Mouse (Mus musculus) ovary, postnatal 14 days (tissue): ENCODE results near the gene Gbe1.

Source experiments
- DNase-seq: peaks from one replicate; pipeline ENCODE4 v3.0.0; 2022; ENCODE audit warnings: low spot score

Gene Gbe1

DNA sequence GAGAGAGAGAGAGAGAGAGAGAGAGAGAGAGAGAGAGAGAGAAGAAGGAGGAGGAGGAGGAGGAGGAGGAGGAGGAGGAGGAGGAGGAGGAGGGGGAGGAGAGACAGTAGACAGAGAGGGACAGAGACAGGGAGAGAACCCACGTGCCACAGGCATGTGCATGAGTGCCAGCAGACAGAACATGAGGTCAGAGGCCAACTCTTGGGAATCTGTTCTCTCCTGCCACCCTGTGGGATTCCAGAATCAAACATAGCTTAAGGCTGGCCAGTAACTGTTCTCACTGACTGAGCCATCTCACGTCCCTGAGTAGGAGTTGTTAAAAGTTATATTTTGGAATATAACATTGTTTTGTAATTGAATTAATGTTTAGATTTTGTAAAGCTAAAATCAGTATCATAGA is 39.3 kb downstream of the Gbe1 start:
- no peak for DNase-seq

DNA sequence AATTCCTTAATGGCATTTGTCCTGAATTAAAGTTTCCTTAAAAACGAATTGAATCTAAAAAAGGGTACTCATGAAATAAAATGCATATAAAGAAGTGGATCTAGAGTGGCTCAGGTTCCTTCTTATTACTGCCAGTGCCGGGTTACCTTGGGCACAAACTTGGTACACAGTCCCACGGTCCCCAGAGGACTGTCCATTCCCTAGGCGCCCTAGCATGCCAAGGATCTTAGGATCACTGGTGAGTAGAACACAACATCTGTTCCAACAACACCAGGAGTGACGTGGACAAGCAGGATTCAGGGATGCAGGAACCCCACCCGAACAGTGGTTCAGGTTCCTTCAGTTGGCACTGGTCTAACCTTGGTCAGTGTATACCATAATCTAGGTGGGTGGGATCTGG is 44.6 kb downstream of the Gbe1 start:
- DNase-seq: no peak

DNA sequence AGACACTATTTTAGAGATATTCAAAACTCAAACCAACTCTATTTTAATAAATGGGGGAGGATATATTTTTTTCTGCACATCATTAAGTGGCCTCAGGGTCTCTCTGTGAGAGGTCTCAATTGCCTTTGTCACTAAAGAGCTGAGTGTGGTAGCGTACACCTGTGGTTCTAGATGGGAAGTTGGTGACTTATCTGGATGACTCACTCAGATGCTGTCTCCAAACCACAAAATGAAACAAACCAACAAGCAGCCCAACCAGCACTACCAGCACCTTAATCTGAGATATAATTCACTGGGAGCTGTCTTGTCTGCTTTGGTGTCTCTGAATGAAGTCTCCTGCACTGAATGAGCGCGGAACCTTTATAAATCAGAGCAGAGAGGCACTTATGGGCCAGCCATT is 51.5 kb downstream of the Gbe1 start:
- DNase-seq: no peak

DNA sequence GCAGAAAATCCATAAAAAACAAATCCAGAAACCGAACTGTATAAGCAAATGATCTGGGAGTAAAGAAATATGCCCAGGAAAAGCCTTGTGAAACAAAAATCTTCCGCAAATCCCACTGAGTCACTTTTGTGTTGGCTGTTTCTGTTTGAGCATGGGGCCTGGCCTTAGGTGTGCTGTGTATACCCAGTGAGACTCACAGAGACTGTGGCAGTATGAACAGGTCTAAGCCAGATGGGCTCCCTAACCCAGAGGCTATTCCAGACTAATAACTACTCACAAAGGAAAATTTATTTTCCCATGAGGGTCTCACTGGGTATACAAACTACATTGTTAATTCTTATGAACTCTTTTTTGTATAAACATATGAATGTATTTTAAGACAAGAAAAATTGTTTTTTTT is 67.3 kb downstream of the Gbe1 start:
- no peak for DNase-seq

DNA sequence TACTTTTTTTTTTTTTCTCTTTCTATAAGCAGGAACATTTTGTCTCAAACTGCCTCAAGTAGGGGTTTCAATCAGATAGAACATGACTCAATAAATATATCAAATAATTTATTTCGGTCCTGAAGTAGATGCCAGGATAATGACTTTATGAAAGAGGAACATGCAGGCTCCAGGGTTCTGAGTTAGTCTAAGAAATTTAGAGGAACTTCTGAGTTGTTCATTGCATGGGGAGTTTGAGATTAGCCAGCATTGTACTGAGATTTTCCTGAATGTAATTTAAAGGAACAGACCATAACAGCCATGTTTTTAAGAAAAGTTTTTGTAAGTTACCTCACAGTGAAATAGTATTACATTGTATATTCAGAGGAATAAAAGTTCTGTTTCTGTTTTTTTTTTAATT is 71.7 kb downstream of the Gbe1 start:
- no peak for DNase-seq

DNA sequence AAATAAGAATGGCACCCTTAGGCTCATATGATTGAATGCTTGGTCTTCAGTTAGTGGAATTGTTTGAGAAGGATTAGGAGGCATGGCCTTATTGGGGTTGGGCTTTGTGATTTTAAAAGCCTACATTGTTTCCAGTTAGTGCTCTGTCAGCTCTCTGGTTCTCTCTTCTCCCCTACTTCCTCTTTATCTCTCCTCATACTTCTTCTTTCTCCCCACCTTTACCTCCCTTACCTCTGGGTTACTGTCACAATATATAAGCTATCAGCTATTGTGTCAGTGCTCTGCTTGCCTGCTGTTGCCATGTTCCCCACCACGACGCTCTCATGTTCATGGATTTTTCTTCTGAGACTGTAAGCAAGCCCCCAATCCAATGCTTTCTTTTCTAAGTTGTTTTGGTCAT is 73.6 kb downstream of the Gbe1 start:
- DNase-seq: no peak

DNA sequence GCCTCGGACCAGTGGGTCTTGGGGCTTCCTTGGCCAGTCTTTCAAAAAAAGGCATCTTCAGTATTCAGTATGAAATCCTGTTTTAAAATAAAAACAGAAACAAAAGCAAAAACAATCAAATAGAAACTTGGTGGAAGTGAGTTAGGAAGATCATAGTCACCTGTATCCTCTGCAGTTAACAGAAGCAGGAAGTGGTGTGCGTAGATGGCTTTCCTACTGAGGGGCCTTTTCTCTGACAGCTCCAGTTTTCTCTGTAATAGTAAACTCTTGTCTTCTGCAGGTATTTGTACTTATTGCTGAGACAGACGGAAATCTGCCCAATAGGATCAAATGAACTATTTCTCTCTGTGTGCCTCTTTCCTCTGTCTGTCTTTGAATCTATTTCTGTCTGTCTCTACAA is 81.5 kb downstream of the Gbe1 start:
- DNase-seq: no peak

DNA sequence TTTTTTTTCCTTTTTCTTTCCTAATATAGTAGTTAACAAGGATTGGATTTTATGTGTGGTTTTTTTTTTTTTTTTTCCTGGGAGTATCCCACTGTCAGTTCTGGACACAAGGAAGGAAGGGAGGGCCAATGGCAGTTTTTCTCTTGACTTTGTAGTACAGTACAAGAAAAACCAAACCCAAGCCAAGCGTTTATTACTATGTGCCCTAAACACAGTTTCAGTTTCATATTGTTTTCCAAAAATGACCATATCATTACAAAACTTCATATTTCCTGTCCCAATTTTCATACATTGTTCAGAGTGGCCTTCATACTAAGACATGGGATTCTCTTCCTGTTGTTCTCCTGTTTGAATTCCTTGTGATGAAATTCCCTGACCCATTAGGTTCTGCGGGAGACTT is 94.0 kb downstream of the Gbe1 start:
- no peak for DNase-seq

DNA sequence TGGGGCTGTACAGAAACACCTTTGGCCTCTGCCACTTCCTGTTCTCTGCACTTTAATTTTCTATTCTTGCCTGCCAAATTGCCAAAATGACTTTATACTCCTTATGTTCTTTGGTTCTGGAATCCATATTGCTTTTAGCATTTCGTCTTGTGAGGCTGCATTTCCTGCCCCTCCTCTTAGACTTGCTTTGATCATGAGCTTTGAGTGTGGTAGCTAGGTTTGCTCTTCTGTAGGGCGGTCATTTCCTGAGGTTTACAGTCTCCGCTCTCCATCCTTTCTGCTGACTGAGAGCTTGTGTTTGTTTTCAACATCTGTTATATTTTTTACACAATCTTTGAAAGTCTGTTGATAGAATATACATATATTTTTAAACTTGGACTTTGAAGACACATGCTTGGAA is 107.3 kb downstream of the Gbe1 start:
- no peak for DNase-seq

DNA sequence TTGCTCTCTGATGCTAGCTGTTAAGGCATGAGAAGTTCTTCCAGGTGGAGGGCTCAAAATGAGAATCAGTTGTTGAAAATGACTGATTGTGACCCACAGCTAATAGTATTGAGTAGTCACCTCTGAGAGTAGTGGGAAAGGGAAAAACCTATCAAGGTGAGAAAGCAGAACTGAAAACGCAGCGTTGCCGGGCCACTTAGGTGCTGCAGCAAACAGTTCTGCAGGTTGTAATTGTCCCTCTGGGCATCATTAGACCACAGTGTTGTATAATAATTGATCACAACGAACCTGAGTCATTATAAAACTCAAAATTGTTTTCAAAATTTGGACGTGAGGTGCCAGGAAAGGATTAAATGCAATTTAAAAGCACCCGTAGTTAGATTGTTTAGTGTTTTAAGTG is 135.8 kb downstream of the Gbe1 start:
- no peak for DNase-seq

DNA sequence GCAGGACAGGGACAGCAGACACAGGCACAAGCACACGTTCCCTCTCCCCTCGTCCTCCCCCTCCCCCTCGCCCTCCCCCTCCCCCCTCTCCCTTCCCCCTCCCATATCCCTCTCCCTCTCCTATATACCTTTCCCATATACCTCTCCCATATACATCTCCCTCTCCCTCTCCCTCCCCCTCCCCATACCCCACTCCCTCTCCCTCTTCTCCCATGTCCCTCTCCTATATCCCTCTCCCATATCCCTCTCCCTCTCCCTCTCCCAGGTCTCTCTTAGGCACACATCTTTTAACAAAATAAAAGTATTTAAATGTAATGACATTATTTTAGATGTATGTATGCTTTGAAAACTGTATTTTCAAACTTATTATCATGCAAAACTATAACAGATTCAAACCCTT is 161.8 kb downstream of the Gbe1 start:
- DNase-seq: no peak

DNA sequence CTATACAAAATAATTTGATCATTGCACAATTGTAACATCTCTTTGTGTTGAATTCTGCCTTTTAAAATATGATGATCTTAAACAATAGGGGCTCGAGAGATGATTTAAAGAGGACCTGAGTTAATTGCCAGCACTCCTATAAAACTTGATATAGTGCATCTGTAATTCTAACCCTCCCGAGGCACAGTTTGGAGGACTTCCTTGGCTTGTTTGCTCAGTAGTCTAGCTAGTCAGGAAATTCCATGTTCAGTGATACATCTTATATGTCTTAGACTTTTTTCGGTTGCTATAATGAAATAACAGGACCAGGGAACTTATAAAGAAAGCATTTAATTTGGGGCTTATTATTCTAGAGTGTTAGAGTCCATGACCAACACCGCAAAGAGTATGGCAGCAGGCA is 162.4 kb downstream of the Gbe1 start:
- no peak for DNase-seq

DNA sequence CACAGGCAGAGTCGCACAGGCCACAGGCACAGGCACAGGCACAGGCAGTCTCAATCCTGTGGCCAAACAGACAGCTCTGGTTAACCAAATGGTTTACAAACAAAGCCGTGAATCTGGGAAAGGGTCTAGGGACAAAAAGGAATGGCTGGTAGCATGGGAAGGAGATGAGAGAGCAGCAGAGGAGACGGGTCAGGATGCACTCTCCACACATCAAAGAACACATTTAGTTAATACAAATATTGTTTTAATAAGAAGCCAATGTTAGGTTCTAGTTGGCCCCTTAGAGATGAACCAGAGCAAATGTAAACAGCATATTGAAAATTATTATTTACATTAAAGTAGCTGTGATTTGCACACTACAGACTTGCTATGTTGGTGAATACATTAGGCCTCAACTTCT is 166.7 kb downstream of the Gbe1 start:
- no peak for DNase-seq

DNA sequence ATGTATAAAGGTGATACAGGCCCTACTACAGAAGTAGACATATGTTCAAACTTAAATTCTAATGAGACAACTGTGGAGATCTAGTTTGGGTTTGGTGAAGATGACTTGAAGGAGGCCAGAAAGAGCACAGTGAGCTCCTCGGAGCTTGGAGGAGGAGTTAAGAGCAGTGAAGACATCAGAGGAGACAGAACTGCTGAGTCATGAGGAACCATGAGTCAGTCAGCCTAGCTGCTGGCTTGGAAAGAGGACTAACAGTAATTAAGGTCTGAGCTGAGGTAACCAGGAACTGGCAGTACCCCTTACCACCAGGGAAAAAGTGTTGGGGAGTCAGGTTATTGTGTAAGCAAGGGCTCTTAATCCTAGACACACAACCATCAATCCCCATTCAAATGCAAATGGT is 192.7 kb downstream of the Gbe1 start:
- no peak for DNase-seq

DNA sequence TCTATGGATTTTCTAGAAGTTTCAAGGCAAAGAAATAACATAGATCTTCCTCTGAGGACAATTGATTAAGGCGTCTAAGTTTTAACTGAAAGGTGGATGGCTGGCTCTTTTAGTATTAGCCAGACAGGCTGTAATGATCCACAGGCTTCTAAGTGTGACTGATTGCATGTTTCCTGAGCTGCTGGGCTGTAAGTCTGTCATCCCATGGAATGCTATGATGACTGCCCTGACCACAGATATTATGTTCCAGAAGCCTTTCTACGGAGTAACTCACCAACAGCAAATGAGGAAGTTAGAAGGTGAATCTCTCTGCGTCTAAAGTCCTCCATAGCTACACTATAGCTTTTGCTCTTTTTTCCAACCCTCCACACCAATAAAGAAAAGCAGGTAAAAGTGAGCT is 197.2 kb downstream of the Gbe1 start:
- DNase-seq: no peak

DNA sequence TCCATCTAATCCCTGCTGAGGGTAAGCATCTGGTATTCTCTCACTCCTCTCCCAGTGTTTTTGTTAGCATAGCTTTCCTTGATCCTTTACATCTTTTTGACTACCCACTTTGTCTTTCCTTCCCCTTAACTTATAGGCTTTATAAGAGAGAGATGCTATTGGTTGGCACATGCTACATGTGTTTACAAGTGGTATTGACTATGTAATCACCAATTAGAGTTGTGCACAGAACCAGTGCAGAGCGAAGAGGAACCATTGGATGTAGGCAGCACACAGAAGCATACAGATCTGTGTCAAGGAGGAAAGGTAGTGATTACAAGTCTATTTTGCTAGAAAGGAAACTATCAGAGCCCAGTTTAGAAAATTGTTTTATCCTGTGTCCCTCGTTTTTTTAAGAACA is 209.1 kb downstream of the Gbe1 start:
- no peak for DNase-seq

DNA sequence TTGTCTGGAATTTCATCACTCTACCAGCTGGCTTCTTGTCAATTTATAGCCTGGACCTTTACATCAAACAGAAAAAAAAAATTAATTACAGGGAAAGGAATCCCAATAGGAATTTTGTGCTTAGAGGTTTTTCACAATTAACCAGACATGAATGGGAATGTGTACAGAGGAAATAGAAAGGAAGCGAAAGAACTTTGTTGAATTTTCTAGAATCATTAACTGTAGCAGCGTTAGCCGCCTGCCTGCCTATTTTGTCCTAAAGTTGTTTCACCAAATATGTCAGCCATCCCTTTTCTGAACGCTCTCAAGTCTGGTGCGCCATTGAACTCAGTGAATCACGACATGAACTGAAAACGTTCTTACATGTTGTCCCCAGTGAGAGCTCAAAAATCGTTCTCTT is 209.8 kb downstream of the Gbe1 start:
- DNase-seq: no peak

DNA sequence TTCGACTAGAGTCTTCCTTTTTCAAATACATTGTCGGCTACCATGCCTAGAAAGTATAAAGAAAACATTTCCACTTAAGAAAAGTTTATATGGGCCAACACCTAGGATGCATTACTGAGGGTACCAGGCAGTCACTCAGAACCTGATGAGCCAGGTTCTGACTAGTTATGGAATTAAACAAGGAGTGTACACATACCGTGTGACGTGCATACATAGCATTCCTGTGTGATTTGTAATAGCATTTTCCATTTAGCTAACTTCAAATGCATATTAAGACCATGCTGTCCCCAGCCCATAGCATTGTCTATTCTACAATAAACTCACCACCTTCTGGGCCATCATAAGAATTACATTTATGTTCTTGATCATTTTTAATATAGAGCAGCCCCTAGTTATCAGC is 210.5 kb downstream of the Gbe1 start:
- DNase-seq: no peak

DNA sequence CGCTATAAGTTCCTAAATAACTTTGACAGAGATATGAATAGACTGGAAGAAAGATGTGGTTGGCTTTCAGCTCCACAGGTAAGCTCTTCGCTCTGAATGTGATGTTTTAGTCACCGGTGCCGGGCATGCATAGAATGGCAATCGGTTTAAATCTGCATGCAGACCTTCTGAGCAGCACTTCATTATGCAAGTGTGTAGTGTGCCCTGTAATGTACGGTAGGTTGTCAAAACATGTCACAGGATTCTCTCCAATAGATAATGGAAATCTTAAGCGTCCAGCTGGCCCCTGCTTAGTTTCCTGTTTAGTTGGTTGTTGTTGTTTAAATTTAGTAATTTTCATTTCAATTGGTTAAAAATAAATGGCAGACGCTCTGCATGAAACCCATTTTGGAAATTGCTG is 213.5 kb downstream of the Gbe1 start:
- no peak for DNase-seq

DNA sequence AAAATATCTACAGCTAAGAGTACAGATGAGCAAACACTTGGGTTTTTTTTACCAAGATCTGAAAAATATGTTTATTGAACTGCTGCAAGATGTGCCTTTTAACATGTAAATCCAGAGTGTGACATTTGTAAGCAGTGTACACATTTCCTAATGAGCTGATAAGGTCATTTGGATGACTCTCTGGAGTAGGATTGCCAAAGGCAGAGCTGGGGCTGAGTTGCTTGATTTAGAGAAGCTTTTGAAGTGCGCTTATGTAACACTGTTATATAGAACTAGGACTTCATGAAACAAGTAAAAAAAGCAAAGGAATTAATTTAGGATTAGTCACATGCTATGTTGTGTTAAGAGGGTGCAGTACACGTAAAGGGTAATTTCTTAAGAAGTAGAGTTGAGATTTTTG is 221.5 kb downstream of the Gbe1 start:
- DNase-seq: no peak

DNA sequence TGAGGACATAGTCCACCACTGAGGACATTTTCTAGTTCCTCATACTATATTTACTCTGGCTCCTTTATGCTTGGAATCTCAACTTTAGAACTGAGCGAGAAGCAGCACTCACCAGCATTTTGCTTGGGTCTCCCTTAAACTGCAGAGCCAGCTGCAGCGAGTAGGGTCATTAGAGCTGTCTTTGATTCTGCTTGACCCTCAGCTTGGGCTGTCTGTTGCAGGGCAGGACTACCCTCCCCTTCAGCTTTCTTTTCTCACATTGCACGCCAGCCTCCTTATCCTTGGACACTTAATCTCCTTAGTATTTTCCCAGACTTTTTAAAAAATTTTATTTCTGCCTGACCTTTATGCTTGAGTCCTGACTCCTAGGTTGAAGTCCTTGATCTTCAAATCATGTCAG is 237.1 kb downstream of the Gbe1 start:
- no peak for DNase-seq

DNA sequence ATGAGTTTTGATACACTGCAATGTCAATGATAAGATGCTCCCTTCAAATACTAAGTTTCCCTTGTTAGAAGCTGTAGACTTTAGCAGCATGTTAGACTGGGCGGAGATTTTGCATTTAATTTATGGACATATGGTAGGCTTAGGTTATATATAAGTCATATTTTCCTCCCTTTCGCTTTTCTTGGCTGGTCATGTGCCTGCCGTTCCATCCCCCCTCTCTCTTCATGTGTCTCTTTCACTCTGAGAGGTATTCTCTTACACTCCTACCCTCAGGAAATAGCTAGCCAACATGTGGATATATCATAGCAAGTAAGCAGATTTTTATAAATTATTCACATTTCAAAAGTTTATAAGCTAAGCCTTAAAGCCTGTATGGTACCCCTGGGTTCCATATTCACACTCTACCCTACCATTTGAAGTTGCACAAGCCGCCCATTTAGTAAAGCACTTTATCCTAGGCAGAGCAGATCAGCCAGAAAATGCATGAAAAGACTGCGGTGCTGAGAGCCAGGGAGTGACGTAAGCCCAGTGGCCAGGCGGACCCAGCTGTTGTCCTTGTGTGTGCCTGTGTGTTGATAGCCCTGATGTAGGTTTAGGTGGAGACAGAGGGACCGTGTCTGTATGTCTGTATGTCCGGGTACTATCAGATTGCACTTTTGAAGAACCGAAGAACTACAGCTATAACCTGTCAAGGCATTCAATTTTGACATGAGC is 248.0 kb downstream of the Gbe1 start:
- DNase-seq: no peak

DNA sequence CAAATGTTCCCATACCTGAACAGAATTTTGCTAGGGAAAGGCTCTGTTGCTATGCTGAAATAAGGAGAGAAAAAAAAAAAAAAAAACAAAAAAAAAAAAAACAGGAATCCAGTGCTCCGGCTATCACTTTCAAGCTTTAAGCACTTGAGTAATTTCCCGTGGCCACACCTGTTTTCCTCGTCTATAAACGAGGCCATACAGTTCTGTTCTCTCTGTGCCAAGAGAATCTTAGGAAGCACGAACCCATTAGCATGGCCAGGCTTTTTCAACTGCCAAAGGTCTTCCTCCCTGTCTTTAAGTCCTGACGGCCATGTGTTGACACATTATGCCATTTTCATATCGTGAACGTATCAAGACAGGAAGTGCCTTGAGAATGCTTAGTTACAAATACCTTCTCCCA is 248.8 kb downstream of the Gbe1 start:
- DNase-seq: no peak

DNA sequence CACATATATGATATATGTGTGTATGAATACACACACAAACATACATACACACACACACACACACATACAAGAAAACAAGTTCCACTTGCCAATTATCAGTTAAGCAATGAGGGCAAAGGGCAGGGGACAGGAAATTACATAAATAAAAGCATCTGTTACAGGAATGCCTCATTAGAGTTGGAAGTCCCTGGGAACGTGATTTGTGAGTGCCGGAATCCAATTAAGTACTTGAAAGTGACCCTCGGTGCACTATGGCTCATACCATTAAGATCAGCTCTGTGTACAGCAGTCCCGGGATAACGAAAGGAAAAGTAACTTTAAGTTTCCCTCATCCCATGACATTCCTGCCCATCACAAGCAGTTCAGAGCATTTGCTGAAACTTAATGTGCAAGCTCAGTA is 249.7 kb downstream of the Gbe1 start:
- DNase-seq: no peak
